Mouse (Mus musculus) embryonic fibroblast, embryonic 13.5 days (primary cell): Measurements from ENCODE around the gene Pex5.

Source experiments
- CTCF ChIP-seq: IDR thresholded peaks from 2 replicates; pipeline ENCODE4 v1.5.1; 2011; ENCODE audit warnings: mild to moderate bottlenecking, control low read depth, low read length, moderate library complexity, borderline replicate concordance; ENCODE audit not compliant: insufficient read depth
- POLR2A ChIP-seq: IDR thresholded peaks from 2 replicates; pipeline ENCODE4 v1.6.1; 2011; ENCODE audit warnings: low read depth, mild to moderate bottlenecking, control low read depth, low read length, moderate library complexity

DNA sequence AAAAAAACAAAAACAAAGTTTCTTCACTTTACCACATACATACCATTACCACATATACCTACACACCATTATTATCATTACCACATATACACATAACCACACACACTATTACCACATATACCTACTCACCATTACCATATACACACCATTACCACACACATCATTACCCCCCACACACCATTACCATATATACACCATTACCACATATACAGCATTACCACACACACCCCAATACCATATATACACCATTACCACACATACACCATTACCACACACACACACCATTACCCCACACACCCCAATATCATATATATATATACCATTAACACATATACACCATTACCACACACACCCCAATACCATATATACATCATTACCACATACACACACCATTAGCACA lies 7.7 kb downstream of the Pex5 start:
- TF ChIP-seq CTCF (no peak), POLR2A (no peak)
